Mouse (Mus musculus): ENCODE measurements around the gene Gp6.
"Not testable (repeated sequence)": the region's sequence is repeated elsewhere in the genome, so short reads cannot be mapped to it uniquely, and the experiment has no call there.

Gp6 gene

DNA sequence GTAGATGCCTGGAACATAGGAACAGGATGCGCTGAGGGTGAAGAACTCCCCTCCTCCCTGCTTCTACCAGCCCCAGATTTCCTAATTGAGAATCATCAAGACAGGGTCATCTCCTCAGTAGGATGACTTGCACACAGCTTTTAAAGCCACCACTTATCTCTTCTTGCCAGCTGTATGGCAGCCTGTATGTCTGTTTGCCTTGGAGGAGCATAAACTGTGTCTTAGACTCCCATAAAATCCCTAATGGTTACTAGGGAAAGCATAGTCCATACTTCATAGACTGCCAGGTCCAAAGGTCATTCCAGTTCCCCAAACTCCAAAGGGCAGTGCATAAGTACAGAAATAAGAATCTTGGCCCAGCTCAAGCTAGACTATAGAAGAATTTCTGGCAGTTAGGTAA, at the start of gene Gp6:
Gene Gp6, minus strand, starts transcription at position 15 of the 400 bp plus-strand sequence.
- no peak for DNase-seq (ENCODE audit: extremely low spot score, low read depth, low spot score)

DNA sequence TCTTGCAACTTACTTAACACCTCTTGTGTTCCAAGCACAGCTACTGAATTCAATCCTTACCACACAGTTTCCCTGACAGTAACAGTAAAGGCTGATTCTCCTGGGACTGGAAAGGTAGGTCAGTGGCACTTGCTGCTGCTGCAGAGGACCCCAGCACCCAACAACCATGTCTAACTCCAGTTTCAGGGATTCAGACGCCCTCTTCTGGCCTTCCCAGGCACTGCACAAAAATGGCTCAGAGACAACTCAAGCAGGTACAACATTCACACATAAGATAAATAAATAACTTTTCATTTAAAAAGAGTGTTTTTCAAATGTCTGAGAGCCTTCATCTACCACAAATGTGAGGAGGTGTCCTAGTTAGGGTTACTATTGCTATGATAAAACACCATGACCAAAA, 49.6 kb upstream of the Gp6 start:
- DNase-seq (ENCODE audit: extremely low spot score, low read depth, low spot score) = no peak

DNA sequence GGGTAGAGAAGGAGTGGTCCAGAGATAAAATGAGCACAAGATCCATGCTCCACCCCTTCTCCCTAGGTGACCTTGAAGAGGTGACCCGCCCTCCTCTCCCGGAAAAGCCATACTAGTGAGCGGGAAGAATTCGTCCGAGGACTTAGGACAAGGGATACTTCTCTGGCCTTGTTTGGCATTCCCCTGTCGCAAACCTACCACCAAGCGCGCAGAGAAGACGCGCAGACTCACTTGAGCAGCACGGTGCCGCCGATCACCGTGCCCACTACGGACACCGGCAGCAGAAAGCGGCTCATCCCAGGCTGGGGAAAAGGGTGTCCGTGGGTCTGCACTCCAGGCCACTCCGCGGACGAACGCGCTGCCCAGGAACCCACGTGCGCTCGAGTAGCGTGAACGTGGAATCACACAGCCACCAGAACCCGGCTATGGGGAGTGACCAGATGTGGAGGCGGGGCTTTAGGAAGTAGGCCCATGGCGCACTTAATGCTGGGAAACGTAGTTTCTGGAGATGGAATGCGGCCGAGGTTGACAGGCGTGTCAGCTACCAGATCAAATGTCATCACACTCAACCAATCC, 47.8 kb upstream of the Gp6 start, which contains the start of gene Rdh13:
Gene Rdh13, minus strand, starts transcription at position 434 of the 576 bp plus-strand sequence.
- peak; percentile 66 for DNase-seq (ENCODE audit: extremely low spot score, low read depth, low spot score)

DNA sequence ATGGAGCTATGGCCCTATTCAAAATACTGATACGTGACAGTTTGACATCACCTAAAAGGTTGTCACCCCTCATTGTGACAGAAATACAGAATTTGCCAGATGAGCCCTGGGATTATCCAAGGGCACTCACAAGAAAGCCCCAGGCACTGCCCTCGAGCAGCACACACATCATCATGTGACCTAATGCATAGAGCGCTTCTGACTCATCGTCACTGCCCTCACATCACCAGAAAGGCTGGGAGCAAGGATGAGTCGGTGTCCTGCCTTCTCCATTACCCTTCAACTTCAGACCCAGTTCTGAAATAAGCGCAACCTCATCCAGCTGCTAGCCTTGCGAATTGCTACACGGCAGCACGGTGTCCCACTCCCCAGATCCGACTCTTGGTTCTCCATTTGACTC, 43.0 kb upstream of the Gp6 start:
- no peak for DNase-seq (ENCODE audit: extremely low spot score, low read depth, low spot score)

DNA sequence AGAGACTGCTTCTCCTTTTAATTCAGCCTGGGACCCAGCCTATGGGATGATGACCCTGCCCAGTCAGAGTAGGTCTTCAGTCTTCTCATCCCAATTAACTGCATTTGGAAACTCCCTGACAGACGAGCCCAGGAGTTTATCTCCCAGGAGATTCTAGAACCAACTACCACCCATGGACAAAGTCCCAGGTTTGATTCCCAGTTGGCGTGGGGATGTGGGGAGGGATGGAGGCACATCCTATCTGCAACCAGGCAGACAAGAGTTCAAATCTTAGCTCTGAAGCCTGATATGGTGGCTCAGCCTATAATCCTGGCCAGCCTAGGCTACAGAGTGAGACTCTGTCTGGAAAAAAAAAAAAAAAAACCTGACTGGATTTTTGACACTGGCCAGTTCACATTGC, 40.2 kb upstream of the Gp6 start:
- no peak for DNase-seq (ENCODE audit: extremely low spot score, low read depth, low spot score)

DNA sequence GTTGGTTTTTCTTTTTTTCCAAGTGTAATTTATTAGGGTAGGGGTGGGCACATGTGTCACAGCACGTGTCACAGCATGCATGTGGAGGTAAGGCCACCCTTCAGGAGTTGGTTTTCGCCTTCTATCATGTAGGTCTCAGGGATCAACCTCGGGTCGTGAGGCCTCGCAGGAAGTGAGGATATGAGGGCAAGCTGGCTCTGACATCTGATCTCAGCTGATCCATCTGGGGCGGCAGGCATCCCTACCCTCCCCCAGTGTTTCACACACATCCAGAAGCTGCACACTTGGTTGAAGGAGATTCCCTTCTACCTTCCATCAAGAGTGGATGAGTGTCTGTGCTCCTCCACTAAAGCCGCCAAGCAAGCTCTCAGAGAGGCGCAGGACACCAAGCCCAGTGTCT, 34.5 kb upstream of the Gp6 start:
- DNase-seq (ENCODE audit: extremely low spot score, low read depth, low spot score) = no peak

DNA sequence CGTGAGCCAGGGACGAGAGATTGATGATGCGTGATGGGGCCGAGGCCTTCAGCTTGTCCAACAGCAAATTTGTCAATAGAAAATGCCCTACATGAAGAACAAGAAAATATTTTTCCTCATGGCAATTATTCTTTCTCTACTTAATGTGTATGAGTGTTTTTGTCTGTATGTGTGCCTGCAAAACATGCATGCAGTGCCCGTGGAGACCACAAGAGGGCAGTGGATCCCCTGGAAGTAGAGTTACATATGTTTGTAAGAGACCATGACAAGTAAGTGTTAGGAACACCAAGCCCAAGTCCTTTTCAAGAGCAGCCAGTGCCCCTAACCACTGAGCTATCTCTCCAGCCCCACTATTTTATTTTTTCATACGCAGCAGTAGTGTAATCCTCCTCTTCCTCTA, 34.0 kb upstream of the Gp6 start:
- peak; percentile 46 for DNase-seq (ENCODE audit: extremely low spot score, low read depth, low spot score)

DNA sequence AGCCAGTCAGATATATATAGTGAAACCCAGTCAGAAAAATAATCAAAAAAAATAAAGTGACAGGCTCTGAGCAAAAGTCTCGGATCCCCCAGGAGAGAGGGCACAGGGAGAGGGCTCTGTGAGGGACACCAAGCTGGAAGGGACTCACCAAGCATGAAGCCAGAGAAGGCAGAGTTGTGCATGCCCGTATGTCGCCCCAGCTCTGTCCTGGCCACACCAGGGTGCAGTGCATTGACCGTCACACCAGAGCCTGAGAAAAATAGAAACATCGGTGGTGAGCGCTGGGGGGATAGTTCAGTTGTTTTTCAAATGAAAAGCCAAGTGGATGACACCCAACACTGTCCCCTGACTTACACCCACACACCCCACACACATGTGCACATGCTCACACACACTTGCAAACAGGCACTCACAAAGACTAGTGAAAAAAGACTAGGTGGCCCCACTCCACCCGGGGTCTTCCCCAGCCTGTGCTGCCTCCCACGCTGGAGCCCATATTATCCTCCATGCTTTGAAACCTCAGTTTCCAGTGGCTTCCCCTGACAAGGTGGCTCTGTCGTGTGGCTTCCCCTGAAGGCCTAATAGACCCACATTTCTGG, 32.8 kb upstream of the Gp6 start:
- no peak for DNase-seq (ENCODE audit: extremely low spot score, low read depth, low spot score)

DNA sequence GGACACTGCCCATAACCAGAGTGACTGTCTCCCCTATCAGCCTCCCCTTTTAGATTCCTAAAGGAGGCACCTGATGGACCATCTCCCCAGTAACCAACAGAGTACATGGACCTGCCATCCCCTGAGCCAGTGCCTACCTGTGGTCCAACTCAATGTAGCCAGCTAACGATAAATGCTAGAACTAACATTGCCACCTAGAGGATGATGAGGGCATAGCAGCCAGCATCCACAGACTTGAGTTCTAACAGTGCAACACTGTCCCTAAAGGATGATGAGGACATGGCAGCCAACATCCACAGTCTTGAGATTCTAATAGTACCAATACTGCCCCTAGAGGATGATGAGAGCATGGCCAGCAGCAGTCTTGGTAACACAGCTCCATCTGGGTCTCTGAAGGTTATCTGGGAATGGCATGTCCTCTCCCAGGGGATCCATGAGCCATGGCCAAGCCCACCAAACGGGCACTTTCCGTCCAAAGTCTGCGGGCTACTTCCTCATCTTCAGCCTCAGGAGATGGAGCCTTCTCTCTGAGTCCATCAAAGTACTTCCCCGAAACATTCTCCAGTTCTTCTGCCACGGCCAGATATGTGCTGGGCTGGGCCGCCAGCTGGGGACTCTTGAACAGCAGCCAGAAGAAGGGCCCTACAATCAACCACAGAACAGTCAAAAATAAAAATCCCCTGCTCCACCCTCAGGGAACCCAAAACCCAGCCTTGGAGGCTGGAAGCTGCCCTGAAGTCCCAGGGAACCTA, 29.8 kb upstream of the Gp6 start:
- peak; percentile 78 for DNase-seq (ENCODE audit: extremely low spot score, low read depth, low spot score)

DNA sequence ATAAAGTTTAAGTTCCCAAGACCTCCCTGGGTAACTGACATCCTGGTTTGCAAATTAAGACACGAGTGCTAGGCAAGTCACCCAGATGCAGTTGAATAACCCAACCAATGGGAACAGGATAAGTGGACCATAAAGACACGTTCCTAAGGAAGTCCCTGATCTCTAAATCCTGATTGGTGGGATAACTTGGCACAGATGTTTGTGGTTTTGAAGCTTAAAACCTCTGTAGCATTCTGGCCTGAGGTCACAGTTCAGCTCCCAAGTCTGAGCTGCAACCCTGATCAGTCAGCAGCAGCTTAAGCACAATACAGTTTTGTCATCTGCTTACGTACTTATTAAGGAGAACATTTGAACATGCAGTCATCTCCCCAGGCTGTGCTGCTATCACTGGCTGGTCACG, 22.7 kb upstream of the Gp6 start:
- no peak for DNase-seq (ENCODE audit: extremely low spot score, low read depth, low spot score)

DNA sequence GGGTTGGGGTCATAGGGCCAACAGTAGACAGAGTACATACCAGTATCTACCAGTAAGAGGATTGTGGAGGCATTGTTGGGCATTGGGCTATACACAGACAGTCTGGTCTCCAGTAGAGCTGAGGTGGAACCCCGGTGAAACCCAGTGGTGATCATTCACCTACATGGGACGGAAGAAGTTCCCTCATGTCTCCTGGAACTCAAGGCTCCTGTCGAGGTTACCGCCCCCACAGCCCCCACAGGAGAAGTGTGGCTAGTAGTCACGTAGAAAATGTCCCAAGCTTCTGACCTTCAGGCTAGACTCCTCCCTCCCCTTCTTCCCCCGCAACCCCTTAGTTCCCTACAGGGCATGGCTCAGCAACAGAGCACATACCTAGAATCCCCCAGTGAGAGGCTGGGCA, 22.1 kb upstream of the Gp6 start:
- no peak for DNase-seq (ENCODE audit: extremely low spot score, low read depth, low spot score)

DNA sequence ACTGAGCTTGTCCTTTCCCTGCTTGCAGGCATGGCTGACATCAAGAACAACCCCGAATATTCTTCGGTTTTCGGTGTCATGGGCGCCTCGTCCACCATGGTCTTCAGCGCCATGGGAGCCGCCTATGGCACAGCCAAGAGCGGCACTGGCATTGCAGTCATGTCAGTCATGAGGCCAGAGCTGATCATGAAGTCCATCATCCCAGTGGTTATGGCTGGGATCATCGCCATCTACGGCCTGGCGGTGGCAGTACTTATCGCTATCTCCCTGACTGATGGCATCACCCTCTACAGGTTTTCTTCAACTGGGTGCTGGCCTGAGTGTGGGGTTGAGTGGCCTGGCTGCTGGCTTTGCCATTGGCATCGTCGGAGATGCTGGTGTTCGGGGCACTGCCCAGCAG, 14.9 kb upstream of the Gp6 start:
- not testable (repeated sequence) for DNase-seq (ENCODE audit: extremely low spot score, low read depth, low spot score)

DNA sequence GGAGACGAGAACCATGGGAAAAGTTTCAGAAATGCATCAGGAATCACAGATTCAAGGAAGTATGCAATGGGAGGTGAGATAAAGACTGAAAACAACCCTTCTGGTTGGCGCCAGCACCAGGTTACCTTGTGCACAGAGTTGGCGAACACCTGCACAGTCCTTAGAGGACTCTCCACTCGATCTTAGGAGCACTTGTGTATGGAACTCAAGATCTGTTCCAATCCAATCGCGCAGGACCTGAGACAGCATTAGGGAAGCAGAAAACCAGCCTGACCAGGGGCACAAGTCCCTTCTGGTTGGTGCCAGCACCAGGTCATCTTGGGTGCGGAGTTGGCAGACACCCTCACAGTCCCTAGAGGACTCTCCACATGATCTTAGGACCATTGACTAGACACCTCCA, 24.0 kb downstream of the Gp6 start:
- DNase-seq (ENCODE audit: extremely low spot score, low read depth, low spot score) = no peak

DNA sequence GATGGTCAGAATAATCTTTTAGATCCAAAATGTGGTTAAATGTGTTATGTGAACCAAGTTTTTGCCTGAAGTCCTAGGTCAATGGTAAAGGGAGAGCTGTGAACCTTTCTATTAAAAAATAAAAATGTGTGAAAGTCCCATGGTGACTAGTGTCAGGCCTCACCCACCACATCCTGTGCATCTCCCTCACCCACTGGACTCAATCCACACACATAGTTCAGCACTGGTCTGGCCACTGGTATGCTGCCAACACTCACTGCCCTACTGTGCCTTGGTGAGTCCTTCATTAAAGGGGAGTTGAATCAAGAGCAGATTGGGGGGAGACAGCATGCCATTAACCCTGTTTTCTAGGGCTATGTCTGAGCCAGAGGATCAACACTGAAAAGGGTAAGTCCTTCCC, 60.0 kb downstream of the Gp6 start, which contains the start of gene Ncr1:
Gene Ncr1, plus strand, starts transcription at position 216 of the 400 bp plus-strand sequence.
- DNase-seq (ENCODE audit: extremely low spot score, low read depth, low spot score) = no peak

DNA sequence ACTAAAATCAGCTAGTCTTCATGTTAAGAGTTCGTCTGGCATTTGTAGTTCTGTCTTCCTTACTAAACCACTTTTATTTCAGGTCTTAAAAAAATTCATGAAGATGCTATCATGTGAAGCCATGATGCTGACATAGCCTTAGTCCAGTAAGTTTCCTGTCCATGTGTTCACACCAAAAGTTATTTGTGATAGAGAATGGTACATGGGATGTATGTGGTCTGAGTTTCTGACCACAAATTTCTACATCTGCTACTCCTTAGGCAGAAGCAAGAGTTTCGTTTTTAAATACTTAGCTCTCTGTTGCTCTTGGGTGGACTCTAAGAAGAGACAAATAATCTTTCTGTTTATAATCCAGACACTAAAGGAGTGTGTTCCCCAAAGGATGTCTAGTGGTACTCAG, 74.2 kb downstream of the Gp6 start:
- no peak for DNase-seq (ENCODE audit: extremely low spot score, low read depth, low spot score)
